Mouse (Mus musculus) ES-Bruce4 (cell line): ENCODE measurements around the gene Hcar2.

Source experiments
- CTCF ChIP-seq: IDR thresholded peaks from one replicate; pipeline ENCODE4 v1.8.1; 2011; ENCODE audit warnings: low read depth, low read length
- POLR2A ChIP-seq: IDR thresholded peaks from one replicate; pipeline ENCODE4 v1.8.1; 2011; ENCODE audit warnings: low read length; ENCODE audit not compliant: insufficient read depth

DNA sequence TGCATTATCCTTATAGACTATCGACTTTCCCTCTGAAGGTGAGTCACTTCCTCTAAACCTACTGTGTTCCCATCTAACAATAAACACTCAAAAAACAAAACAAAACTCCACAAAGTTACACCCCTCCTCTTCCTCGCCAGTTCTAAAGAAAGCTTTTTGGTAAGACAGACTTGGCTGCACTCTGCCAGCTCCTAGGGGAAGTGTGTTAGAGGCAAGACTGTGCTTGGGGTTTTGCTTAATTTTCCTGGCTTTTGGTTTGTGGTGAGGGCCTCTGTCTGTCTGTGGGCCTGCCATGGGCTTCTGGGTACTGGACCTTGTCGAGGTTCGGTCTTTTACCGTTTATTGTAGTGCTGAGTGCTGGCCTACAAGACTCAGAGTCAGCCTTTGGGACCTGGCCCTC, 8.9 kb upstream of the Hcar2 start:
- TF ChIP-seq POLR2A (no peak), CTCF (no peak)
